Mouse (Mus musculus) MEL (cell line): Measurements from ENCODE around the gene Krt34. TPM values are rescaled to one million over a fixed set of nuclear protein-coding genes. Genes with fewer than 3 reads are reported as not detected.

ENCODE experiments used
- DNase-seq: peaks from one replicate; pipeline ENCODE4 v3.0.0; 2011; ENCODE audit warnings: low read depth, low spot score
- H3K27ac ChIP-seq: 2 replicates; pipeline ENCODE4 v1.5.1; 2012; ENCODE audit warnings: low read depth, mild to moderate bottlenecking, control low read depth, low read length, moderate library complexity; ENCODE audit not compliant: control insufficient read depth
- H3K27me3 ChIP-seq, 2 experiments: fragments of 150-350 bp in 1 of 2; sonication (generic) in 1 of 2; 2 replicates each; pipeline ENCODE4 v1.6.1; 2012; ENCODE audit warnings: low read length in 2 of 2, mild to moderate bottlenecking in 2 of 2, improper control_type of control experiment in 1 of 2, moderate library complexity in 1 of 2; ENCODE audit not compliant: insufficient read depth in 2 of 2, control insufficient read depth in 1 of 2
- H3K36me3 ChIP-seq, 2 experiments: 2 replicates each; pipeline ENCODE4 v1.6.1; 2012 to 2014; ENCODE audit warnings: low read length in 2 of 2, improper control_type of control experiment in 1 of 2, inconsistent platforms in 1 of 2, mild to moderate bottlenecking in 1 of 2; ENCODE audit not compliant: insufficient read depth in 2 of 2, control insufficient read depth in 1 of 2
- H3K4me1 ChIP-seq, 2 experiments: fragments of 150-350 bp in 1 of 2; sonication (generic) in 1 of 2; 2 replicates each; pipeline ENCODE4 v1.6.1; 2012; ENCODE audit warnings: low read length in 2 of 2, improper control_type of control experiment in 1 of 2, mild to moderate bottlenecking in 1 of 2; ENCODE audit not compliant: insufficient read depth in 2 of 2, control insufficient read depth in 1 of 2
- H3K4me3 ChIP-seq, 2 experiments: fragments of 150-350 bp in 1 of 2; sonication (generic) in 1 of 2; 2 replicates each; pipeline ENCODE4 v1.5.1; 2012; ENCODE audit warnings: low read depth in 2 of 2, low read length in 2 of 2, mild to moderate bottlenecking in 2 of 2, moderate library complexity in 2 of 2, control low read depth in 1 of 2, improper control_type of control experiment in 1 of 2; ENCODE audit not compliant: control insufficient read depth in 1 of 2, insufficient read depth in 1 of 2
- H3K79me2 ChIP-seq: 2 replicates; pipeline ENCODE4 v1.6.1; 2012; ENCODE audit warnings: mild to moderate bottlenecking, low read length, moderate library complexity; ENCODE audit not compliant: control insufficient read depth, poor library complexity, insufficient read depth
- H3K9ac ChIP-seq: 2 replicates; pipeline ENCODE4 v1.6.1; 2012; ENCODE audit warnings: low read depth, mild to moderate bottlenecking, control low read depth, low read length, moderate library complexity; ENCODE audit not compliant: control insufficient read depth, poor library complexity, severe bottlenecking
- H3K9me3 ChIP-seq: fragments of 150-350 bp; sonication (generic); replicated peaks from 2 replicates; pipeline ENCODE4 v1.6.1; 2012; ENCODE audit warnings: mild to moderate bottlenecking, low read length, improper control_type of control experiment, moderate library complexity; ENCODE audit not compliant: insufficient read depth
- BHLHE40 ChIP-seq: IDR thresholded peaks from 2 replicates; pipeline ENCODE4 v1.6.1; 2012; ENCODE audit warnings: low read depth, mild to moderate bottlenecking, inconsistent platforms, low read length, improper control_type of control experiment, borderline replicate concordance
- CHD1 ChIP-seq: IDR thresholded peaks from 2 replicates; pipeline ENCODE4 v1.6.1; 2012; ENCODE audit warnings: low read depth, mild to moderate bottlenecking, inconsistent platforms, low read length, improper control_type of control experiment
- CHD2 ChIP-seq: IDR thresholded peaks from 2 replicates; pipeline ENCODE4 v1.6.1; 2011; ENCODE audit warnings: low read length, improper control_type of control experiment
- E2F4 ChIP-seq: IDR thresholded peaks from 2 replicates; pipeline ENCODE4 v1.6.1; 2011; ENCODE audit warnings: low read depth, low read length, improper control_type of control experiment, borderline replicate concordance
- ETS1 ChIP-seq: IDR thresholded peaks from 2 replicates; pipeline ENCODE4 v1.6.1; 2012; ENCODE audit warnings: low read depth, mild to moderate bottlenecking, inconsistent platforms, low read length, improper control_type of control experiment, moderate library complexity
- GATA1 ChIP-seq: IDR thresholded peaks from 2 replicates; pipeline ENCODE4 v1.6.1; 2011; ENCODE audit warnings: low read depth, low read length, improper control_type of control experiment
- JUND ChIP-seq: IDR thresholded peaks from 2 replicates; pipeline ENCODE4 v1.6.1; 2011; ENCODE audit warnings: low read depth, mild to moderate bottlenecking, improper control_type of control experiment, low read length
- MAFK ChIP-seq: IDR thresholded peaks from 2 replicates; pipeline ENCODE4 v1.6.1; 2011; ENCODE audit warnings: low read depth, mild to moderate bottlenecking, low read length, improper control_type of control experiment, borderline replicate concordance
- MEF2A ChIP-seq: IDR thresholded peaks from 2 replicates; pipeline ENCODE4 v1.6.1; 2014; ENCODE audit warnings: low read depth, mild to moderate bottlenecking, inconsistent platforms, low read length, improper control_type of control experiment; ENCODE audit not compliant: poor library complexity, insufficient replicate concordance, severe bottlenecking; ENCODE audit errors: extremely low read depth
- MXI1 ChIP-seq: IDR thresholded peaks from 2 replicates; pipeline ENCODE4 v1.6.1; 2011; ENCODE audit warnings: mild to moderate bottlenecking, low read depth, low read length, improper control_type of control experiment
- MYC ChIP-seq: IDR thresholded peaks from 2 replicates; pipeline ENCODE4 v1.6.1; 2011; ENCODE audit warnings: low read depth, mild to moderate bottlenecking, low read length, improper control_type of control experiment, moderate library complexity
- NRF1 ChIP-seq: IDR thresholded peaks from 2 replicates; pipeline ENCODE4 v1.6.1; 2014; ENCODE audit warnings: low read depth, mild to moderate bottlenecking, inconsistent platforms, low read length, improper control_type of control experiment, moderate library complexity; ENCODE audit not compliant: poor library complexity, insufficient read depth, severe bottlenecking
- POLR2AphosphoS2 ChIP-seq: IDR thresholded peaks from 2 replicates; pipeline ENCODE4 v1.6.1; 2011; ENCODE audit warnings: low read length, improper control_type of control experiment
- POLR2AphosphoS5 ChIP-seq: IDR thresholded peaks from 2 replicates; pipeline ENCODE4 v1.6.1; 2012; ENCODE audit warnings: low read depth, borderline replicate concordance, mild to moderate bottlenecking, inconsistent platforms, low read length, moderate library complexity, mixed read lengths
- RAD21 ChIP-seq: IDR thresholded peaks from 2 replicates; pipeline ENCODE4 v1.6.1; 2011; ENCODE audit warnings: mild to moderate bottlenecking, low read depth, low read length, improper control_type of control experiment
- SIN3A ChIP-seq: IDR thresholded peaks from 2 replicates; pipeline ENCODE4 v1.6.1; 2012; ENCODE audit warnings: low read length, improper control_type of control experiment, inconsistent platforms
- TAL1 ChIP-seq: IDR thresholded peaks from 2 replicates; pipeline ENCODE4 v1.6.1; 2012; ENCODE audit warnings: mild to moderate bottlenecking, inconsistent platforms, low read length, moderate library complexity, mixed read lengths
- UBTF ChIP-seq: IDR thresholded peaks from 2 replicates; pipeline ENCODE4 v1.6.1; 2012; ENCODE audit warnings: low read depth, mild to moderate bottlenecking, inconsistent platforms, low read length, improper control_type of control experiment, moderate library complexity, borderline replicate concordance; ENCODE audit not compliant: insufficient read depth
- USF1 ChIP-seq: IDR thresholded peaks from 2 replicates; pipeline ENCODE4 v1.6.1; 2014; ENCODE audit warnings: low read depth, mild to moderate bottlenecking, inconsistent platforms, low read length, improper control_type of control experiment, moderate library complexity
- USF2 ChIP-seq, 2 experiments: IDR thresholded peaks; 2 replicates each; pipeline ENCODE4 v1.6.1; 2011 to 2012; ENCODE audit warnings: improper control_type of control experiment in 2 of 2, low read length in 2 of 2, borderline replicate concordance in 1 of 2, inconsistent platforms in 1 of 2, low read depth in 1 of 2, mild to moderate bottlenecking in 1 of 2; ENCODE audit not compliant: insufficient read depth in 1 of 2
- ZMIZ1 ChIP-seq: IDR thresholded peaks from 2 replicates; pipeline ENCODE4 v1.6.1; 2012; ENCODE audit warnings: low read depth, mild to moderate bottlenecking, inconsistent platforms, low read length, improper control_type of control experiment, moderate library complexity
- ZNF384 ChIP-seq: IDR thresholded peaks from 2 replicates; pipeline ENCODE4 v1.6.1; 2012; ENCODE audit warnings: low read depth, mild to moderate bottlenecking, inconsistent platforms, low read length, improper control_type of control experiment
- polyA plus RNA-seq, 2 experiments: library from polyadenylated mRNA; stranded (reverse) in 1 of 2; unstranded in 1 of 2; fragments of >175 nt in 1 of 2; fragments of >200 nt in 1 of 2; gene quantifications; 2 replicates each; pipeline versions ENCODE4 v1.2.1 to v1.2.4; 2012; ENCODE audit warnings: low replicate concordance in 2 of 2, low read depth in 1 of 2; ENCODE audit not compliant: insufficient read length in 2 of 2, insufficient read depth in 1 of 2, missing spikeins in 1 of 2
- total RNA-seq: library from RNA; depleted of rRNA; stranded (reverse); fragments of 300-350 nt; gene quantifications from 2 replicates; pipeline ENCODE4 v1.2.3, GENCODE M21; 2012; rRNA removed

The Krt34 gene
- total and polyA plus RNA-seq, 3 experiments: not detected

- Histone ChIP-seq H3K9me3 (no peaks in the 10 kb centered on the region), H3K79me2 (no peaks in the 10 kb centered on the region), H3K4me3 (no peak overlapping the region), H3K36me3 (no peaks in the 10 kb centered on the region), H3K27me3 (no peaks in the 10 kb centered on the region), H3K27ac (no peak overlapping the region), H3K4me1 (no peaks in the 10 kb centered on the region), H3K9ac (no peak overlapping the region)
- no peak for TF ChIP-seq SIN3A
- TF ChIP-seq ZNF384: no peak
- TF ChIP-seq RAD21: no peak
- no peak for TF ChIP-seq POLR2AphosphoS2
- no peak for TF ChIP-seq MXI1
- TF ChIP-seq ZMIZ1: no peak
- no peak for TF ChIP-seq CHD2
- no peak for TF ChIP-seq JUND
- TF ChIP-seq MAFK: no peak
- no peak for TF ChIP-seq ETS1
- TF ChIP-seq TAL1: no peak
- no peak for TF ChIP-seq NRF1
- no peak for TF ChIP-seq USF2 (IDR thresholded peaks at IDR 0.05; ENCODE audit: borderline replicate concordance in 1 of 2, insufficient read depth in 1 of 2, low read depth in 1 of 2, low read length in 2 of 2)
- no peak for TF ChIP-seq CHD1
- no peak for TF ChIP-seq MEF2A
- TF ChIP-seq E2F4: no peak
- TF ChIP-seq GATA1: no peak
- TF ChIP-seq USF1: no peak
- TF ChIP-seq MYC: no peak
- no peak for TF ChIP-seq POLR2AphosphoS5
- no peak for DNase-seq
These were observed 51.4 kb downstream of the Krt34 start for GRCm38 (mm10) chr11:99989881-99990405.

GRCm38 (mm10) chr11:99988530-99988929 is 52.8 kb downstream of the Krt34 start:
- Histone ChIP-seq H3K27me3 (no peaks in the 10 kb centered on the region), H3K36me3 (no peaks in the 10 kb centered on the region), H3K9ac (no peak overlapping the region), H3K4me3 (no peak overlapping the region), H3K4me1 (no peaks in the 10 kb centered on the region), H3K27ac (no peak overlapping the region), H3K79me2 (no peaks in the 10 kb centered on the region), H3K9me3 (no peaks in the 10 kb centered on the region)
- DNase-seq: no peak
- TF ChIP-seq BHLHE40: no peak
- no peak for TF ChIP-seq MAFK
- no peak for TF ChIP-seq UBTF

Other genes starting within 250 kb of the Krt34 start
Only the 30 nearest of the 32 such genes appear.
- not detected in 2 replicates for gene Gm11554, start 237.1 kb downstream of the Krt34 start, total RNA-seq
- not detected for gene Gm11554, start 237.1 kb downstream of the Krt34 start, polyA plus RNA-seq
- not detected in 2 replicates for gene Krtap4-13, start 231.7 kb downstream of the Krt34 start, total RNA-seq
- gene Krtap4-13, start 231.7 kb downstream of the Krt34 start, polyA plus RNA-seq: not detected
- gene Gm11564, start 225.9 kb downstream of the Krt34 start, total RNA-seq: not detected in 2 replicates
- gene Gm11564, start 225.9 kb downstream of the Krt34 start, polyA plus RNA-seq: not detected
- gene 2300003K06Rik, start 203.5 kb downstream of the Krt34 start, total RNA-seq: not detected in 2 replicates
- not detected for gene 2300003K06Rik, start 203.5 kb downstream of the Krt34 start, polyA plus RNA-seq
- gene Krtap4-16, start 189.9 kb downstream of the Krt34 start, total RNA-seq: not detected in 2 replicates
- not detected for gene Krtap4-16, start 189.9 kb downstream of the Krt34 start, polyA plus RNA-seq
- gene Gm11568, start 183.6 kb downstream of the Krt34 start, total RNA-seq: not detected in 2 replicates
- not detected for gene Gm11568, start 183.6 kb downstream of the Krt34 start, polyA plus RNA-seq
- gene Gm11559, start 177.1 kb downstream of the Krt34 start, total RNA-seq: not detected in 2 replicates
- gene Gm11559, start 177.1 kb downstream of the Krt34 start, polyA plus RNA-seq: not detected
- not detected in 2 replicates for gene Krtap9-1, start 168.2 kb downstream of the Krt34 start, total RNA-seq
- not detected for gene Krtap9-1, start 168.2 kb downstream of the Krt34 start, polyA plus RNA-seq
- not detected in 2 replicates for gene Gm11567, start 162.4 kb downstream of the Krt34 start, total RNA-seq
- gene Gm11567, start 162.4 kb downstream of the Krt34 start, polyA plus RNA-seq: not detected
- gene Krtap31-1, start 133.6 kb downstream of the Krt34 start, total RNA-seq: not detected in 2 replicates
- not detected for gene Krtap31-1, start 133.6 kb downstream of the Krt34 start, polyA plus RNA-seq
- gene Gm11565, start 126.8 kb downstream of the Krt34 start, total RNA-seq: not detected in 2 replicates
- gene Gm11565, start 126.8 kb downstream of the Krt34 start, polyA plus RNA-seq: not detected
- gene Krtap31-2, start 105.3 kb downstream of the Krt34 start, total RNA-seq: not detected in 2 replicates
- gene Krtap31-2, start 105.3 kb downstream of the Krt34 start, polyA plus RNA-seq: not detected
- not detected in 2 replicates for gene Krtap9-5, start 93.1 kb downstream of the Krt34 start, total RNA-seq
- gene Krtap9-5, start 93.1 kb downstream of the Krt34 start, polyA plus RNA-seq: not detected
- gene Krtap29-1, start 62.5 kb downstream of the Krt34 start, total RNA-seq: not detected in 2 replicates
- gene Krtap29-1, start 62.5 kb downstream of the Krt34 start, polyA plus RNA-seq: not detected
- gene Krtap16-1, start 55.0 kb downstream of the Krt34 start, total RNA-seq: 0.08 TPM in 1 of 2 replicates, not detected in the other
- gene Krtap16-1, start 55.0 kb downstream of the Krt34 start, polyA plus RNA-seq: not detected
- not detected in 2 replicates for gene Krtap17-1, start 47.6 kb downstream of the Krt34 start, total RNA-seq
- gene Krtap17-1, start 47.6 kb downstream of the Krt34 start, polyA plus RNA-seq: not detected
- gene Krt33a, start 25.3 kb downstream of the Krt34 start, total RNA-seq: not detected in 2 replicates
- gene Krt33a, start 25.3 kb downstream of the Krt34 start, polyA plus RNA-seq: not detected
- gene Krt33b, start 11.7 kb downstream of the Krt34 start, total RNA-seq: not detected in 2 replicates
- not detected for gene Krt33b, start 11.7 kb downstream of the Krt34 start, polyA plus RNA-seq
- gene Krt31, start 9.0 kb upstream of the Krt34 start, total RNA-seq: not detected in 2 replicates
- gene Krt31, start 9.0 kb upstream of the Krt34 start, polyA plus RNA-seq: not detected
- not detected in 2 replicates for gene Krt32, start 46.7 kb upstream of the Krt34 start, total RNA-seq
- gene Krt32, start 46.7 kb upstream of the Krt34 start, polyA plus RNA-seq: not detected
- not detected in 2 replicates for gene Krt35, start 54.7 kb upstream of the Krt34 start, total RNA-seq
- not detected for gene Krt35, start 54.7 kb upstream of the Krt34 start, polyA plus RNA-seq
- gene Krt36, start 64.1 kb upstream of the Krt34 start, total RNA-seq: not detected in 2 replicates
- gene Krt36, start 64.1 kb upstream of the Krt34 start, polyA plus RNA-seq: not detected
- gene Krt13, start 80.0 kb upstream of the Krt34 start, total RNA-seq: not detected in 2 replicates
- not detected for gene Krt13, start 80.0 kb upstream of the Krt34 start, polyA plus RNA-seq
- gene Krt15, start 94.4 kb upstream of the Krt34 start, total RNA-seq: not detected in 2 replicates
- gene Krt15, start 94.4 kb upstream of the Krt34 start, polyA plus RNA-seq: not detected
- not detected in 2 replicates for gene Krt19, start 107.1 kb upstream of the Krt34 start, total RNA-seq
- gene Krt19, start 107.1 kb upstream of the Krt34 start, polyA plus RNA-seq: not detected
- not detected in 2 replicates for gene Krt9, start 151.7 kb upstream of the Krt34 start, total RNA-seq
- gene Krt9, start 151.7 kb upstream of the Krt34 start, polyA plus RNA-seq: not detected
- gene Krt14, start 166.0 kb upstream of the Krt34 start, total RNA-seq: not detected in 2 replicates
- not detected for gene Krt14, start 166.0 kb upstream of the Krt34 start, polyA plus RNA-seq
- gene Krt16, start 207.3 kb upstream of the Krt34 start, total RNA-seq: not detected in 2 replicates
- gene Krt16, start 207.3 kb upstream of the Krt34 start, polyA plus RNA-seq: not detected
- not detected in 2 replicates for gene Krt17, start 219.5 kb upstream of the Krt34 start, total RNA-seq
- not detected for gene Krt17, start 219.5 kb upstream of the Krt34 start, polyA plus RNA-seq
- gene Krt42, start 228.3 kb upstream of the Krt34 start, total RNA-seq: not detected in 2 replicates
- not detected for gene Krt42, start 228.3 kb upstream of the Krt34 start, polyA plus RNA-seq